8 mouse cellular contexts compared by ENCODE assay signal in genomic region chr2:55090332-55090731, GRCm38 (mm10).
DNase-seq lines count a peak whose midpoint lies in the region; ATAC-seq and TF ChIP-seq lines count a peak whose summit lies in the region.
"Had no signal": no experiment of that assay in that cellular context is flagged by ENCODE, and none has a peak within 500 bp of the region (broad histone marks: within the 10 kb centered on the region; RNA-seq: fewer than 3 reads in every experiment).

No protein-coding gene starts in this region.

- CTCF ChIA-PET in Patski (lab: Charles Lee) = no interaction called here

- POLR2A ChIA-PET in Patski (lab: Charles Lee) = no interaction called here

- H3K36me3 ChIP-seq in kidney, embryonic 15.5 days = no peaks in the 10 kb centered on the region
- H3K36me3 ChIP-seq in embryonic facial prominence, embryonic 14.5 days (ENCODE audit: control insufficient read depth, insufficient read depth, low read length) = no peaks in the 10 kb centered on the region
- H3K36me3 ChIP-seq: embryonic facial prominence, embryonic 12.5 days had no signal

- H3K4me2 ChIP-seq in kidney, embryonic 15.5 days = no peak overlapping the region
- no peak overlapping the region for H3K4me2 ChIP-seq in embryonic facial prominence, embryonic 14.5 days (ENCODE audit: low read depth, low read length)
- H3K4me2 ChIP-seq: embryonic facial prominence, embryonic 12.5 days had no signal

- H3K9me3 ChIP-seq in kidney, embryonic 15.5 days (replicated peaks) = no peaks in the 10 kb centered on the region
- H3K9me3 ChIP-seq in embryonic facial prominence, embryonic 14.5 days (ENCODE audit: control insufficient read depth, low read length) = no peaks in the 10 kb centered on the region
- H3K9me3 ChIP-seq: embryonic facial prominence, embryonic 12.5 days had no signal

- ATAC-seq in kidney, embryonic 15.5 days (replicated peaks; ENCODE audit: low FRiP score) = no peak
- ATAC-seq in Patski = no peak
- no peak for ATAC-seq in embryonic facial prominence, embryonic 14.5 days (ENCODE audit: low read depth)
- ATAC-seq in megakaryocyte progenitor cell, adult 5-6 weeks (replicated peaks; ENCODE audit: poor library complexity) = no peak

- H3K4me1 ChIP-seq in kidney, embryonic 15.5 days = no peaks in the 10 kb centered on the region
- no peaks in the 10 kb centered on the region for H3K4me1 ChIP-seq in embryonic facial prominence, embryonic 14.5 days (ENCODE audit: control insufficient read depth, insufficient read depth, low read length)
- H3K4me1 ChIP-seq: embryonic facial prominence, embryonic 12.5 days had no signal

- in situ Hi-C loops in Patski (cut with MboI; ENCODE audit: low pct_unique_long_range_greater_than_20kb) = no loop called here

- TF ChIP-seq CTCF in Patski (IDR thresholded peaks at IDR 0.05) = peak; percentile 50

- WGBS in kidney, embryonic 15.5 days = 22% methylated on average over 3 of the region's 3 CpGs
- 23% methylated on average over 3 of the region's 3 CpGs for WGBS in embryonic facial prominence, embryonic 14.5 days

- no peak overlapping the region for H3K9ac ChIP-seq in kidney, embryonic 15.5 days
- H3K9ac ChIP-seq in embryonic facial prominence, embryonic 14.5 days (ENCODE audit: low read depth, low read length) = no peak overlapping the region
- H3K9ac ChIP-seq: embryonic facial prominence, embryonic 12.5 days had no signal

- H3K4me3 ChIP-seq in kidney, embryonic 15.5 days (replicated peaks) = no peak overlapping the region
- H3K4me3 ChIP-seq in embryonic facial prominence, embryonic 14.5 days (ENCODE audit: low read depth, low read length) = no peak overlapping the region
- H3K4me3 ChIP-seq: embryonic facial prominence, embryonic 12.5 days had no signal

- no peaks in the 10 kb centered on the region for H3K27me3 ChIP-seq in kidney, embryonic 15.5 days
- no peaks in the 10 kb centered on the region for H3K27me3 ChIP-seq in Patski
- H3K27me3 ChIP-seq in embryonic facial prominence, embryonic 14.5 days (replicated peaks; ENCODE audit: control insufficient read depth, insufficient read depth, low read length) = no peaks in the 10 kb centered on the region
- H3K27me3 ChIP-seq: embryonic facial prominence, embryonic 12.5 days had no signal

- no peak overlapping the region for H3K27ac ChIP-seq in kidney, embryonic 15.5 days
- no peak overlapping the region for H3K27ac ChIP-seq in embryonic facial prominence, embryonic 14.5 days (replicated peaks; ENCODE audit: low read depth, low read length)
- H3K27ac ChIP-seq: embryonic facial prominence, embryonic 12.5 days had no signal

- DNase-seq in kidney, postnatal 14 days = peak; percentile 2
- no peak for DNase-seq in Patski (ENCODE audit: low read depth, low spot score)
- peak; percentile 68 for DNase-seq in embryonic facial prominence, embryonic 14.5 days (ENCODE audit: low spot score)
- peak; percentile 23 to 51 for DNase-seq in layer of hippocampus, postnatal 14 days (ENCODE audit: low spot score in 2 of 2)
- peak; percentile 11 for DNase-seq in right cerebral cortex, postnatal 25 days
